Mouse (Mus musculus) liver, postnatal 0 days (tissue): ENCODE data around the gene Szrd1. TPM values are rescaled to one million over a fixed set of nuclear protein-coding genes. Genes with fewer than 3 reads are reported as not detected.
"Not testable (repeated sequence)": the region's sequence is repeated elsewhere in the genome, so short reads cannot be mapped to it uniquely, and the experiment has no call there.

Source experiments
- ATAC-seq: fragments of 200-750 bp; cut with Nextera tagmentation; 2 replicates; pipeline ENCODE4 v1.8.0; 2017; ENCODE audit warnings: mild to moderate bottlenecking, moderate library complexity
- DNase-seq: peaks from one replicate; pipeline ENCODE4 v3.0.0-alpha.2; 2016
- H3K27ac ChIP-seq: fragments of 300-500 bp; sonication (generic); 2 replicates; pipeline ENCODE4 v1.5.1; 2014; ENCODE audit warnings: antibody characterized with exemption, moderate library complexity, mild to moderate bottlenecking, low read depth
- H3K27me3 ChIP-seq: fragments of 300-500 bp; sonication (generic); 2 replicates; pipeline ENCODE4 v1.6.1; 2014; ENCODE audit warnings: low read length, control low read depth, mixed read lengths; ENCODE audit not compliant: insufficient read depth
- H3K36me3 ChIP-seq: fragments of 300-500 bp; sonication (generic); replicated peaks from 2 replicates; pipeline ENCODE4 v1.6.1; 2014; ENCODE audit warnings: mild to moderate bottlenecking, control low read depth, low read length, moderate library complexity, mixed read lengths; ENCODE audit not compliant: insufficient read depth
- H3K4me1 ChIP-seq: fragments of 300-500 bp; sonication (generic); 2 replicates; pipeline ENCODE4 v1.6.1; 2014; ENCODE audit warnings: antibody characterized with exemption, mild to moderate bottlenecking, control low read depth; ENCODE audit not compliant: insufficient read depth
- H3K4me2 ChIP-seq: fragments of 300-500 bp; sonication (generic); 2 replicates; pipeline ENCODE4 v1.6.1; 2014; ENCODE audit warnings: low read depth, mild to moderate bottlenecking, low read length, moderate library complexity, mixed read lengths
- H3K4me3 ChIP-seq: fragments of 300-500 bp; sonication (generic); 2 replicates; pipeline ENCODE4 v1.5.1; 2014; ENCODE audit warnings: low read depth, low read length
- H3K9ac ChIP-seq: fragments of 300-500 bp; sonication (generic); replicated peaks from 2 replicates; pipeline ENCODE4 v1.6.1; 2014; ENCODE audit warnings: mild to moderate bottlenecking, moderate library complexity
- H3K9me3 ChIP-seq: fragments of 300-500 bp; sonication (generic); 2 replicates; pipeline ENCODE4 v1.6.1; 2016; ENCODE audit warnings: mild to moderate bottlenecking, control low read depth, low read length, mixed read lengths
- CTCF ChIP-seq: sonication (generic); IDR thresholded peaks from 2 replicates; pipeline ENCODE4 v1.5.1; 2016; ENCODE audit warnings: antibody characterized with exemption, low read depth
- EP300 ChIP-seq: IDR thresholded peaks from 2 replicates; pipeline ENCODE4 v1.6.1; 2016; ENCODE audit warnings: antibody characterized with exemption, low read depth, mild to moderate bottlenecking
- WGBS: fragments of 180-500 bp; shearing (Covaris S2); extraction: QIAGEN DNeasy Blood & Tissue Kit; methylation state at CpG from one replicate; pipeline ENCODE4 v1.1.7; 2014; ENCODE audit not compliant: insufficient replicate concordance; 5-methylcytosine and 5-hydroxymethylcytosine counted together
- polyA plus RNA-seq: library from polyadenylated mRNA; unstranded; fragments of >200 nt; fragmentation: Nextera tagmentation; extraction: Ambion mirVana; gene quantifications from 2 replicates; pipeline ENCODE4 v1.2.1, GENCODE M21; 2015

The Szrd1 gene
- polyA plus RNA-seq, 1 experiment from 2014 or later: 17.7 TPM

- H3K27me3 ChIP-seq: no peaks in the 10 kb centered on the region
- DNase-seq: no peak
- H3K4me3 ChIP-seq: no peak overlapping the region
- H3K4me1 ChIP-seq: peaks cover 67% of the 10 kb centered on the region
- no peak for ATAC-seq
- peaks cover 5% of the 10 kb centered on the region; the same call in 1 of the 2 replicates for H3K36me3 ChIP-seq
- TF ChIP-seq CTCF (no peak), EP300 (no peak)
- H3K27ac ChIP-seq: peak overlapping the region; percentile 40; the same call in 1 of the 2 replicates
- WGBS: 51% methylated on average over 4 of the region's 4 CpGs
- 0 out of 2 replicates have a peak overlapping the region, but pooled peaks have one; percentile 1 for H3K9ac ChIP-seq
- H3K9me3 ChIP-seq: no peaks in the 10 kb centered on the region
- no peak overlapping the region for H3K4me2 ChIP-seq
Observed at GRCm38 (mm10) chr4:141157485-141157884, 17.9 kb upstream of the Szrd1 start.

GRCm38 (mm10) chr4:141149116-141149515 lies 9.5 kb upstream of the Szrd1 start:
- peak overlapping the region; percentile 96 for H3K9ac ChIP-seq
- peak overlapping the region; percentile 93; the same call in 1 of the 2 replicates for H3K27ac ChIP-seq
- DNase-seq (no peak), ATAC-seq (no peak)
- peaks cover 27% of the 10 kb centered on the region for H3K4me1 ChIP-seq
- no peaks in the 10 kb centered on the region for H3K27me3 ChIP-seq
- whole genome bisulfite sequencing: 27% methylated on average over 7 of the region's 7 CpGs
- H3K4me2 ChIP-seq: peak overlapping the region; percentile 85
- H3K4me3 ChIP-seq: peak overlapping the region; percentile 100
- H3K9me3 ChIP-seq: no peaks in the 10 kb centered on the region
- H3K36me3 ChIP-seq: no peaks in the 10 kb centered on the region; the same call in 1 of the 2 replicates
- TF ChIP-seq EP300 (no peak), CTCF (no peak)

GRCm38 (mm10) chr4:141148009-141148801 lies 8.6 kb upstream of the Szrd1 start:
- Histone ChIP-seq H3K4me1 (peaks cover 24% of the 10 kb centered on the region), H3K27ac (peak overlapping the region; percentile 93), H3K9ac (peak overlapping the region; percentile 96), H3K4me3 (peak overlapping the region; percentile 100), H3K4me2 (peak overlapping the region; percentile 85), H3K27me3 (no peaks in the 10 kb centered on the region), H3K9me3 (no peaks in the 10 kb centered on the region), H3K36me3 (no peaks in the 10 kb centered on the region)
- TF ChIP-seq CTCF (no peak), EP300 (no peak)
- under 1% methylated on average over 62 of the region's 66 CpGs for WGBS
- DNase-seq (peak; percentile 68), ATAC-seq (peak; percentile 75)

GRCm38 (mm10) chr4:141147112-141148008 lies 7.8 kb upstream of the Szrd1 start, which contains the start of gene Fbxo42:
TSS of gene Fbxo42 (plus strand) at chr4:141147913.
- Histone ChIP-seq H3K4me1 (peaks cover 21% of the 10 kb centered on the region), H3K9ac (peak within 1 kb of the TSS; percentile 96), H3K4me3 (peak within 1 kb of the TSS; percentile 100), H3K27ac (peak within 1 kb of the TSS; percentile 93), H3K36me3 (no peaks in the 10 kb centered on the region), H3K9me3 (no peaks in the 10 kb centered on the region), H3K4me2 (peak within 1 kb of the TSS; percentile 85), H3K27me3 (no peaks in the 10 kb centered on the region)
- ATAC-seq (peak; percentile 94), DNase-seq (peak; percentile 97)
- TF ChIP-seq CTCF: peak; percentile 78
- no peak for TF ChIP-seq EP300
- WGBS: 5% methylated on average over 56 of the region's 58 CpGs

GRCm38 (mm10) chr4:141146491-141147033 lies 7.0 kb upstream of the Szrd1 start:
- 82% methylated on average over 6 of the region's 6 CpGs for WGBS
- Histone ChIP-seq H3K27me3 (no peaks in the 10 kb centered on the region), H3K36me3 (no peaks in the 10 kb centered on the region), H3K4me3 (peak overlapping the region; percentile 100; the same call in 1 of the 2 replicates), H3K4me2 (peak overlapping the region; percentile 85), H3K27ac (peak overlapping the region; percentile 93; the same call in 1 of the 2 replicates), H3K4me1 (peaks cover 16% of the 10 kb centered on the region), H3K9me3 (no peaks in the 10 kb centered on the region), H3K9ac (no peak overlapping the region)
- ATAC-seq (no peak), DNase-seq (no peak)
- TF ChIP-seq EP300: no peak

- H3K4me1 ChIP-seq: peaks cover 16% of the 10 kb centered on the region
- H3K27me3 ChIP-seq, ATAC-seq, H3K36me3 ChIP-seq, H3K4me2 ChIP-seq, H3K4me3 ChIP-seq, DNase-seq, H3K9ac ChIP-seq, H3K27ac ChIP-seq, H3K9me3 ChIP-seq: not testable (repeated sequence)
- whole genome bisulfite sequencing: 76% methylated on average over 8 of the region's 16 CpGs
Observed at GRCm38 (mm10) chr4:141145124-141145523, 5.5 kb upstream of the Szrd1 start.
